Mouse (Mus musculus) adrenal gland, adult 8-10 months (tissue): ENCODE measurements around the gene Nhlrc3. TPM values are rescaled to one million over a fixed set of nuclear protein-coding genes. Genes with fewer than 3 reads are reported as not detected.

Experiments
- DNase-seq: peaks from one replicate; pipeline ENCODE4 v3.0.0; 2022
- total RNA-seq, 4 experiments: library from RNA; stranded (reverse); gene quantifications; 2 replicates each; pipeline ENCODE4 v1.2.4; 2022

The Nhlrc3 gene
- total RNA-seq, 4 experiments from 2014 or later, result 11.0 to 17.8 (median 14.9) TPM

DNA sequence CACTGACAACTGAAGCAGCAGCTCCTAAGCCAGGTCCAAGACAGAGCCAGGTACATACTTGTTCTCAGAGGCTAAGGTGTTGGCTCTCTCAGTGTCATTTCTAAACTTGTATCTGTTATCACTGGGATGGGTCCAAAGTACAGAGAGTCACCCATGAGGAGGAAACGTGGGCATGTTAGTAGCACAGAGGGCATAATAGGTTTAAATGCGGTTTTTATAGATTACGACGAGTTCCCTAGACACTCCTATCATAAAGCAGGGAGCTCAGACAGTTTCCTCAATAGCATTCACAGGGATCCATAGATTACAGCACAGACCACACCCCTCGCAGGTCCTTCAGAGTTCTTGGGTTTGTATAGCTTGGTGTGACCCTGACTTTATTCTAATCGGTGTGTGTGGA lies 9.1 kb downstream of the Nhlrc3 start:
- DNase-seq, result no peak

DNA sequence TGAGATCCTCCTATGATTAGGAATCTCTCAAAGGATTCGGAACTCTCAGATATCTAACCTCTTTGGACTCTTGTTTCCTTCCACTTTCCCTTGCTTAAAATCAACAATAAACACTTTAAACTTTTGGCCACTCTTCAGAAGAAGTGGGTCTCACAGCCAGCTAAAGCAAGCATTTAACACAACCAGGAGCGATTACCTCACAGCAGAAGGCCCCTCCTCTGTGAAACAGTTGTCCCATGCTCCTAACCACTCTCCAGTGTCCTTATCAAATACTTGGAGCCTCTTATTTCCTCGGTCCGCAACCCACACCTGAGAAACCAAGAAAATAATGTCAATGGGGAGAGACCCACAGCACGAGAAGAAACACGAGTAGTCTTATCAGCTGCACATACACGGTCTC lies 9.8 kb downstream of the Nhlrc3 start:
- DNase-seq, result no peak

GRCm38 (mm10) chr3:53452351-53452750 lies 10.8 kb downstream of the Nhlrc3 start:
- no peak for DNase-seq

- DNase-seq, result no peak
Observed at GRCm38 (mm10) chr3:53450666-53451065, 12.5 kb downstream of the Nhlrc3 start.

GRCm38 (mm10) chr3:53448208-53448607 lies 14.9 kb downstream of the Nhlrc3 start:
- no peak for DNase-seq

GRCm38 (mm10) chr3:53446801-53447200 lies 16.3 kb downstream of the Nhlrc3 start:
- no peak for DNase-seq

GRCm38 (mm10) chr3:53445540-53445939 lies 17.6 kb downstream of the Nhlrc3 start:
- no peak for DNase-seq

DNA sequence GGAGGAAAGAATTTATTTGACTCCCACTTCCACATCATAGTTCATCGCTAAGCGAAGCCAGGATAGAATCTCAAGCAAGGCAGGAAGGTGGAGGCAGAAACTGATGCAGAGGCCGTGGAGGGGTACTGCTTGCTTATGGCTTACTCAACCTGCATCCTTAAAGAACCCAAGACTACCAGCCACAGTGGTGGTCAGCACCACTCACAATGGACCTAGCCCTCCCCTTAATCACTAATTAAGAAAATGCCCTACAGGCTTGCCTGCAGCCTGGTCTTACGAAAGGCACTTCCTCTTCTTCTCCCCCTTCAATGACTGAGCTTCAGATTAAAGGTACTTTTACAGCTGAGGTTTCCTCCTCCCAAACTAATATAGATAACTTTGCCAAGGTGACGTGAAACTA lies 26.6 kb downstream of the Nhlrc3 start:
- no peak for DNase-seq

- DNase-seq, result no peak
Observed at GRCm38 (mm10) chr3:53434610-53435009, 28.5 kb downstream of the Nhlrc3 start.

DNA sequence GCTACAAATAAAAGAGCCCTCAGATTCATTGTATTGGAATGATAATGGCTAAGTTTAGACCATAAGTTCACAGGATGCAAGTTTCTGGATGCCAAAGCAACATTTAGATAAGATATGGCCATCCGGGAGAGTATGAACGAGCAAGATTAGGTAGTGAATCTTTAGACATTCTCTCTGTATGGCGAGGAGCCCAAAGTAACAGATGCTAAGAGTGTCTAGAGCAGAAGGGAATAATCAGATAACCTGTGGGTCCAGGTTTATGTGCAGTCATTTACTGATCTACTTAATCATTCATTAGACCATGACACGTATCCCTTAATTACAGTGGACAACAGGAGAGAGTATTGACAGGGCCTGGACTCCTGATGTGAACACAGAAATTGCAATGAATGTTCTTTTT lies 39.6 kb downstream of the Nhlrc3 start:
- no peak for DNase-seq

- no peak for DNase-seq
Observed at GRCm38 (mm10) chr3:53422691-53423090, 40.4 kb downstream of the Nhlrc3 start.

- DNase-seq, result no peak
Observed at GRCm38 (mm10) chr3:53421656-53422055, 41.5 kb downstream of the Nhlrc3 start.

DNA sequence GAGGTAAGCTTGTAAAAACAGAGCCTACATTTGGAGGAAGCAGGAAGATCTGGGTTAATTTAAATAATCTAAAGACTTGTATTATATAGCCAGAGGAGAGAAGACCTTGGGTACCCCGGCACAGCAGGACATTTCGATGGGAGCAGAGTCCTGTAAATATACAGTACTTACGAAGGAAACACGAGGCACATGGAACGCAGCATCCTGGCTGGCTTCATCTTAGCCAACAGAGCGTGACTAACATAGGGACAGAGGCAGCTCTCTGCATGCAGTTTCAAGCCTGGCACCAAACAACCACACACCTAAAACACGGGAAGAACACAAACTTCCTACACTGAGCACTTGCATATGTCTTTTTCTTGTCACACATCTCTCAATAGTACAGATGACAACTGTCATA lies 45.4 kb downstream of the Nhlrc3 start:
- no peak for DNase-seq

DNA sequence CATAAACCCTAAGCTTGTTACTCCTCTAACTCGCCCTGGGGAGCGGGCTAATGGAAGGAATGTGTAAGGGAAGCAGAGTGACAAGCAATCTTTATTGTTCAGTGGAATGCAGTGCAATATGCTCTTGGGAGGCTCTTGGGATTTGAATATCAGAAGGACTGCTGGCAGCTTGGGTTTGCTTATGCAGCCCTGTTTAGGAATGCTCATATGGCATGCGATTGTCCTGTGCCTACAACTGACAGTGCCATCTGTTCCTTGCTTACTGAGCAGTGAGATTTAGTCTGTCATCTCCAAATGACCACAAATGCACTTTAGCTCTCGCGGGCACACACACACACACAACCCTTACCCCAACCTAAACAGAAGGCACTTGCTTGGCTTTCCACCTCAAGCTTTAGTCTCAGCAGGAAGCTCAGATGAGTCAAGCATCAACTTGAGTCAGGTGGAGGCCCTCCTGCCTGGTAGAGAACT lies 47.1 kb downstream of the Nhlrc3 start:
- no peak for DNase-seq

DNA sequence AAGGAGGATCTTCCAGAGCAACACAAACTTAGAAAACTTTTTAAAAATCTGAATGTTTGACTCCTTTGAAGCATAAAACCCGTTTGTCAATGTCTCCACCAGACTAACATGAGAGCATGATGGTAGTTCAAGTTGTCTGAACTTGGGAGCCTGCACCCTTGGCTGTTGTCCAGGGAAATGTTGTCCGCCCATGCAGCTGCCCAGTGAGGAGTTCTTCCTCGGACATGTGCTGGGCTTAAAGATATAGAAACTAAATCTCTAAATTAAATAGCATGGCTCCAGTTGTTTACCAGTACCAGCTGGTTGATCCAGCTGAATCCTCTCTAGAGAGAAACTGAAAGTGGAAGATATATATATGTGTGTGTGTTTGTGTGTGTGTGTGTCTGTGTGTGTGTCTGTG lies 49.2 kb downstream of the Nhlrc3 start:
- DNase-seq, result no peak

GRCm38 (mm10) chr3:53413465-53413864 lies 49.7 kb downstream of the Nhlrc3 start:
- no peak for DNase-seq

DNA sequence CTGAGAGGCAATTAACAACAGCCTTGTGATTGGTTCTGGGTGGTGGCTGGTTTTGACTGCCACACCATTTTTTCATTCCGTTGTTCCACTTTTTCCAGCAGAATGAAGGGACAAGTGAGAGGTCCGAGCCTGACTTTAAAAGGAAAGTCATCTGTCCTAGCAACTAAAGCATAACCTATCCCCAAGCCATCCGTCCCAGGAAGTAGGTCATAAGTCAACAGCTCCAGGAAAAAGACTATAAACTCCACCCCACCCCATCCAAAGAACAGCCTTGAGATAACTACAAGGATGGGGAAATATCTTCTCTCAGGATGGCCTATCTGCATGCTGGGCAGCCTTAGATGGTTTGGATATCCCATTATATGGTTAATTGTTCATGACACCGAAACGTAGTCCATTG lies 50.9 kb downstream of the Nhlrc3 start:
- no peak for DNase-seq

DNA sequence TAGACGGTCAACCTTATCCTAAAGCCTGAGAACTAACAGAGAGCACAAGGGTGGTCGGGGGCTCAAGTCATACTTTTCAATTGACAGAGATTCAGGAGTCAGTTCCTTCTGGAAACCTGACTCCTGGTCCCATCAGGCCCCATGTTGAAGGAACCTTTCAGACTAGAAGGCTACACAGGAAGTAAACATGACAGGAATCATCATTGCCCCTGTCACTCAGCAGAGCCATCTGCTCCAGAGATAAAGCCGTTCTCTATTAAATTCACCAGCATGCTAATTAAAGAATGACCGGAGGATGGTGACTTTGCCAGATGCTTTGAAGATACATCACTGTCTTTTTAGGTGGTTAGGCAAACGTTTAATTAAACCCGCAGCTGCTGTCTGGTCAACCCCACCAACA lies 53.1 kb downstream of the Nhlrc3 start:
- DNase-seq, result no peak

- DNase-seq, result no peak
Observed at GRCm38 (mm10) chr3:53407145-53407544, 56.0 kb downstream of the Nhlrc3 start.

Other genes with a start within 250 kb of the Nhlrc3 start
- 10 to 100 TPM; 14.7 to 31.5 (median 22.8) TPM for gene Proser1, start 334 bp upstream of the Nhlrc3 start, total RNA-seq
- not detected for gene Stoml3, start 25.3 kb upstream of the Nhlrc3 start, total RNA-seq
- under 1 TPM; 0.06 to 0.38 (median 0.18) TPM for gene Frem2, start 194.0 kb upstream of the Nhlrc3 start, total RNA-seq